Mouse (Mus musculus) limb, embryonic 13.5 days (tissue): Measurements from ENCODE around the gene Aspg. TPM values are rescaled to one million over a fixed set of nuclear protein-coding genes. Genes with fewer than 3 reads are reported as not detected.

Experiments used
- microRNA counts: library from miRNA; unstranded; fragments of <30 nt; microRNA quantifications from one replicate; lab custom pipeline; 2016
- microRNA-seq: library from miRNA; unstranded; fragments of <30 nt; microRNA quantifications from one replicate; pipeline ENCODE4, GENCODE M21; 2016
- polyA plus RNA-seq: library from polyadenylated mRNA; unstranded; fragments of >200 nt; fragmentation: Nextera tagmentation; extraction: Ambion mirVana; gene quantifications from 2 replicates; pipeline ENCODE4 v1.2.1, GENCODE M21; 2015

The Aspg gene
- polyA plus RNA-seq, 1 experiment from 2014 or later, result 2.1 TPM

MicroRNAs encoded within 50 kb of the gene (microRNA counts, 519-probe panel; counts per million panel counts)
- 3,984 counts per million, percentile 76 among the panel's probes with 10 or more counts for microRNA mmu-miR-203 (lab: Ali Mortazavi, UCI)

Small RNA genes lying within 50 kb of the gene (microRNA-seq; reads per million reads assigned to microRNA genes)
- gene Mir203 (9,216 reads per million, percentile 94 among the genes with 10 or more reads in this experiment), gene Mir3073a (not detected), gene Mir3073b (not detected)

Other genes with a start within 250 kb of the Aspg start
- 12.0 and 13.2 TPM in 2 replicates for gene Ppp1r13b, start 198.6 kb upstream of the Aspg start, polyA plus RNA-seq
- 622 and 628 TPM in 2 replicates for gene Atp5mpl, start 139.7 kb upstream of the Aspg start, polyA plus RNA-seq
- gene Tdrd9, start 135.1 kb upstream of the Aspg start, polyA plus RNA-seq, result 0.68 and 0.98 TPM in 2 replicates
- not detected in 2 replicates for gene Rd3l, start 125.4 kb upstream of the Aspg start, polyA plus RNA-seq
- 5.7 and 6.4 TPM in 2 replicates for gene Kif26a, start 39.5 kb downstream of the Aspg start, polyA plus RNA-seq